Mouse (Mus musculus) C2C12 (cell line): Measurements from ENCODE around the gene P2ry12.

ENCODE experiments used
- CTCF ChIP-seq: IDR thresholded peaks from one replicate; pipeline ENCODE4 v1.5.1; 2011; ENCODE audit not compliant: control insufficient read depth, insufficient read depth, insufficient read length
- MAX ChIP-seq: IDR thresholded peaks from one replicate; pipeline ENCODE4 v1.6.1; 2011; ENCODE audit warnings: mild to moderate bottlenecking, control low read depth
- MYOD1 ChIP-seq: IDR thresholded peaks from one replicate; pipeline ENCODE4 v1.6.1; 2011; ENCODE audit warnings: low read depth; ENCODE audit not compliant: control insufficient read depth, insufficient read length

- no peak for TF ChIP-seq CTCF
- TF ChIP-seq MAX, result no peak
- no peak for TF ChIP-seq MYOD1
These were observed 14.6 kb downstream of the P2ry12 start for GRCm38 (mm10) chr3:59248031-59248430.
